Mouse (Mus musculus) embryonic fibroblast, embryonic 13.5 days (primary cell): ENCODE results near the gene Hist1h2br. TPM values are rescaled to one million over a fixed set of nuclear protein-coding genes. Genes with fewer than 3 reads are reported as not detected.
"Not testable (repeated sequence)": the region's sequence is repeated elsewhere in the genome, so short reads cannot be mapped to it uniquely, and the experiment has no call there.

Source experiments
- H3K27ac ChIP-seq: 2 replicates; pipeline ENCODE4 v1.5.1; 2012; ENCODE audit warnings: low read length, control low read depth, inconsistent platforms; ENCODE audit not compliant: insufficient read depth
- H3K4me1 ChIP-seq: 2 replicates; pipeline ENCODE4 v1.6.1; 2011; ENCODE audit warnings: low read length; ENCODE audit not compliant: control insufficient read depth, insufficient read depth
- H3K4me3 ChIP-seq: 2 replicates; pipeline ENCODE4 v1.5.1; 2011; ENCODE audit warnings: mild to moderate bottlenecking, control low read depth, low read length; ENCODE audit not compliant: insufficient read depth
- CTCF ChIP-seq: IDR thresholded peaks from 2 replicates; pipeline ENCODE4 v1.5.1; 2011; ENCODE audit warnings: mild to moderate bottlenecking, control low read depth, low read length, moderate library complexity, borderline replicate concordance; ENCODE audit not compliant: insufficient read depth
- POLR2A ChIP-seq: IDR thresholded peaks from 2 replicates; pipeline ENCODE4 v1.6.1; 2011; ENCODE audit warnings: low read depth, mild to moderate bottlenecking, control low read depth, low read length, moderate library complexity
- polyA plus RNA-seq: library from polyadenylated mRNA; stranded (reverse); fragments of >200 nt; gene quantifications from 2 replicates; pipeline ENCODE4 v1.2.4, GENCODE M21; 2011; ENCODE audit warnings: low read depth; ENCODE audit not compliant: missing spikeins, insufficient read length

Hist1h2br gene
- polyA plus RNA-seq, 1 experiment: 1.9 TPM

- Histone ChIP-seq H3K4me1 (peaks cover 4% of the 10 kb centered on the region; the same call in 1 of the 2 replicates), H3K27ac (no peak overlapping the region), H3K4me3 (no peak overlapping the region)
- TF ChIP-seq CTCF: no peak
- no peak for TF ChIP-seq POLR2A
Observed at GRCm38 (mm10) chr13:21855146-21855545, 21.6 kb downstream of the Hist1h2br start.

GRCm38 (mm10) chr13:21855698-21856162, 22.2 kb downstream of the Hist1h2br start:
- H3K27ac ChIP-seq: no peak overlapping the region
- peaks cover 4% of the 10 kb centered on the region; the same call in 1 of the 2 replicates for H3K4me1 ChIP-seq
- H3K4me3 ChIP-seq: peak overlapping the region; percentile 97
- no peak for TF ChIP-seq POLR2A
- TF ChIP-seq CTCF: no peak

GRCm38 (mm10) chr13:21861608-21862007, 28.1 kb downstream of the Hist1h2br start:
- no peak overlapping the region for H3K4me3 ChIP-seq
- no peak overlapping the region for H3K27ac ChIP-seq
- TF ChIP-seq CTCF (no peak), POLR2A (no peak)
- H3K4me1 ChIP-seq: no peaks in the 10 kb centered on the region

GRCm38 (mm10) chr13:21865503-21865902, 32.0 kb downstream of the Hist1h2br start:
- not testable (repeated sequence) for H3K4me3 ChIP-seq, H3K4me1 ChIP-seq

GRCm38 (mm10) chr13:21880735-21881134, 47.2 kb downstream of the Hist1h2br start:
- TF ChIP-seq CTCF: no peak
- TF ChIP-seq POLR2A: no peak
- H3K4me3 ChIP-seq: no peak overlapping the region
- H3K4me1 ChIP-seq: no peaks in the 10 kb centered on the region; the same call in 1 of the 2 replicates
- H3K27ac ChIP-seq: no peak overlapping the region

More at GRCm38 (mm10) chr13:21865503-21865902, 32.0 kb downstream of the Hist1h2br start:
- not testable (repeated sequence) for H3K27ac ChIP-seq

- Histone ChIP-seq H3K27ac (peak overlapping the region; percentile 47; the same call in 1 of the 2 replicates), H3K4me1 (no peaks in the 10 kb centered on the region; the same call in 1 of the 2 replicates), H3K4me3 (peak overlapping the region; percentile 81)
- TF ChIP-seq POLR2A (no peak), CTCF (no peak)
Observed at GRCm38 (mm10) chr13:21881878-21882669, 48.5 kb downstream of the Hist1h2br start.

- no peak overlapping the region for H3K27ac ChIP-seq
- no peaks in the 10 kb centered on the region; the same call in 1 of the 2 replicates for H3K4me1 ChIP-seq
- TF ChIP-seq CTCF: no peak
- no peak for TF ChIP-seq POLR2A
- H3K4me3 ChIP-seq: peak overlapping the region; percentile 81
Observed at GRCm38 (mm10) chr13:21882760-21883405, 49.3 kb downstream of the Hist1h2br start.

- Histone ChIP-seq H3K4me1 (no peaks in the 10 kb centered on the region; the same call in 1 of the 2 replicates), H3K4me3 (peak overlapping the region; percentile 78), H3K27ac (no peak overlapping the region)
- TF ChIP-seq POLR2A (no peak), CTCF (no peak)
Observed at GRCm38 (mm10) chr13:21883407-21883806, 49.9 kb downstream of the Hist1h2br start.

GRCm38 (mm10) chr13:21884586-21884985, 51.0 kb downstream of the Hist1h2br start:
- Histone ChIP-seq H3K4me3 (no peak overlapping the region), H3K27ac (no peak overlapping the region), H3K4me1 (no peaks in the 10 kb centered on the region; the same call in 1 of the 2 replicates)
- TF ChIP-seq CTCF (no peak), POLR2A (no peak)

Other genes with a start within 250 kb of the Hist1h2br start
- gene Olfr1362, start 219.7 kb upstream of the Hist1h2br start, polyA plus RNA-seq: not detected in 2 replicates
- not detected in 2 replicates for gene Olfr11, start 191.2 kb upstream of the Hist1h2br start, polyA plus RNA-seq
- not detected in 2 replicates for gene Olfr1361, start 170.4 kb upstream of the Hist1h2br start, polyA plus RNA-seq
- gene Olfr1360, start 156.3 kb upstream of the Hist1h2br start, polyA plus RNA-seq: not detected in 2 replicates
- gene Olfr1359, start 135.6 kb upstream of the Hist1h2br start, polyA plus RNA-seq: not detected in 2 replicates
- gene Hist1h2bl, start 117.6 kb upstream of the Hist1h2br start, polyA plus RNA-seq: 3.5 TPM in 1 of 2 replicates, not detected in the other
- 5.0 TPM in 1 of 2 replicates, not detected in the other for gene Hist1h2ai, start 117.3 kb upstream of the Hist1h2br start, polyA plus RNA-seq
- gene Hist1h3h, start 116.1 kb upstream of the Hist1h2br start, polyA plus RNA-seq: 3.4 TPM in 1 of 2 replicates, not detected in the other
- gene Hist1h2bm, start 111.7 kb upstream of the Hist1h2br start, polyA plus RNA-seq: 5.5 and 9.1 TPM in 2 replicates
- gene Hist1h4j, start 98.7 kb upstream of the Hist1h2br start, polyA plus RNA-seq: 2.6 and 4.1 TPM in 2 replicates
- gene Hist1h4k, start 83.2 kb upstream of the Hist1h2br start, polyA plus RNA-seq: 1.9 and 7.3 TPM in 2 replicates
- 5.3 TPM in 1 of 2 replicates, not detected in the other for gene Hist1h2ak, start 79.9 kb upstream of the Hist1h2br start, polyA plus RNA-seq
- gene Hist1h2bn, start 79.6 kb upstream of the Hist1h2br start, polyA plus RNA-seq: 2.4 and 9.6 TPM in 2 replicates
- gene Hist1h1b, start 53.1 kb upstream of the Hist1h2br start, polyA plus RNA-seq: 2.3 and 7.8 TPM in 2 replicates
- 4.3 and 8.6 TPM in 2 replicates for gene Hist1h3i, start 50.4 kb upstream of the Hist1h2br start, polyA plus RNA-seq
- gene Hist1h2an, start 46.5 kb upstream of the Hist1h2br start, polyA plus RNA-seq: not detected in 2 replicates
- gene Hist1h2bp, start 46.3 kb upstream of the Hist1h2br start, polyA plus RNA-seq: 1.0 TPM in 1 of 2 replicates, not detected in the other
- 1.0 and 2.3 TPM in 2 replicates for gene Hist1h2bq, start 23.5 kb upstream of the Hist1h2br start, polyA plus RNA-seq
- gene Hist1h2ao, start 23.3 kb upstream of the Hist1h2br start, polyA plus RNA-seq: not detected in 2 replicates
- not detected in 2 replicates for gene Hist1h4m, start 22.0 kb upstream of the Hist1h2br start, polyA plus RNA-seq
- gene Hist1h4n, start 1.5 kb upstream of the Hist1h2br start, polyA plus RNA-seq: 18.9 and 28.6 TPM in 2 replicates
- 18.2 and 27.0 TPM in 2 replicates for gene Hist1h2ap, start 236 bp upstream of the Hist1h2br start, polyA plus RNA-seq
- gene Zfp184, start 111.4 kb downstream of the Hist1h2br start, polyA plus RNA-seq: 2.9 and 5.0 TPM in 2 replicates
- gene Pom121l2, start 147.5 kb downstream of the Hist1h2br start, polyA plus RNA-seq: 0.23 and 0.32 TPM in 2 replicates
- 0.37 and 0.98 TPM in 2 replicates for gene Prss16, start 176.0 kb downstream of the Hist1h2br start, polyA plus RNA-seq
- 1.3 TPM in 1 of 2 replicates, not detected in the other for gene Hist1h2ah, start 201.8 kb downstream of the Hist1h2br start, polyA plus RNA-seq
- 16.3 and 22.3 TPM in 2 replicates for gene Hist1h2bk, start 202.1 kb downstream of the Hist1h2br start, polyA plus RNA-seq
- 5.6 and 9.1 TPM in 2 replicates for gene Hist1h4i, start 207.6 kb downstream of the Hist1h2br start, polyA plus RNA-seq
- 2.6 TPM in 1 of 2 replicates, not detected in the other for gene Hist1h2ag, start 209.2 kb downstream of the Hist1h2br start, polyA plus RNA-seq
- gene Hist1h2bj, start 209.5 kb downstream of the Hist1h2br start, polyA plus RNA-seq: 4.1 and 8.4 TPM in 2 replicates